Mouse (Mus musculus) midbrain, embryonic 14.5 days (tissue): ENCODE measurements around the gene Isl2. TPM values are rescaled to one million over a fixed set of nuclear protein-coding genes. Genes with fewer than 3 reads are reported as not detected.

Source experiments
- ATAC-seq: fragments of 200-750 bp; cut with Nextera tagmentation; 2 replicates; pipeline ENCODE4 v1.8.0; 2017; ENCODE audit warnings: moderate number of reproducible peaks, moderate library complexity; ENCODE audit not compliant: low FRiP score, low TSS enrichment
- DNase-seq: peaks from one replicate; pipeline ENCODE4 v3.0.0-alpha.2; 2015
- H3K27ac ChIP-seq: fragments of 300-500 bp; sonication (generic); replicated peaks from 2 replicates; pipeline ENCODE4 v1.5.1; 2014; ENCODE audit warnings: mild to moderate bottlenecking, low read depth, low read length, moderate library complexity
- H3K27me3 ChIP-seq: fragments of 300-500 bp; sonication (generic); 2 replicates; pipeline ENCODE4 v1.6.1; 2014; ENCODE audit warnings: low read length, control low read depth, mixed read lengths; ENCODE audit not compliant: control insufficient read depth, insufficient read depth
- H3K36me3 ChIP-seq: fragments of 300-500 bp; sonication (generic); 2 replicates; pipeline ENCODE4 v1.6.1; 2014; ENCODE audit warnings: low read length, control low read depth; ENCODE audit not compliant: control insufficient read depth, insufficient read depth
- H3K4me1 ChIP-seq: fragments of 300-500 bp; sonication (generic); 2 replicates; pipeline ENCODE4 v1.6.1; 2014; ENCODE audit warnings: mild to moderate bottlenecking, antibody characterized with exemption, low read length, control low read depth; ENCODE audit not compliant: control insufficient read depth, insufficient read depth
- H3K4me2 ChIP-seq: fragments of 300-500 bp; sonication (generic); 2 replicates; pipeline ENCODE4 v1.6.1; 2014; ENCODE audit warnings: mild to moderate bottlenecking, low read length, moderate library complexity
- H3K4me3 ChIP-seq: fragments of 300-500 bp; sonication (generic); replicated peaks from 2 replicates; pipeline ENCODE4 v1.5.1; 2014; ENCODE audit warnings: low read depth, low read length
- H3K9ac ChIP-seq: fragments of 300-500 bp; sonication (generic); replicated peaks from 2 replicates; pipeline ENCODE4 v1.6.1; 2014; ENCODE audit warnings: mild to moderate bottlenecking, low read length, moderate library complexity
- H3K9me3 ChIP-seq: fragments of 300-500 bp; sonication (generic); 2 replicates; pipeline ENCODE4 v1.6.1; 2016; ENCODE audit warnings: low read length, control low read depth, mixed read lengths; ENCODE audit not compliant: control insufficient read depth
- WGBS: fragments of 180-500 bp; shearing (Covaris S2); extraction: QIAGEN DNeasy Blood & Tissue Kit; methylation state at CpG from one replicate; pipeline ENCODE4 v1.1.7; 2014; 5-methylcytosine and 5-hydroxymethylcytosine counted together
- polyA plus RNA-seq: library from polyadenylated mRNA; unstranded; fragments of >200 nt; fragmentation: Nextera tagmentation; extraction: Ambion mirVana; gene quantifications from 2 replicates; pipeline ENCODE4 v1.2.1, GENCODE M21; 2014

Gene Isl2
- polyA plus RNA-seq, 1 experiment from 2014 or later, result 4.2 TPM

GRCm38 (mm10) chr9:55544861-55545555 lies 6.5 kb downstream of the Isl2 start:
- Histone ChIP-seq H3K4me2 (no peak overlapping the region), H3K9me3 (no peaks in the 10 kb centered on the region), H3K9ac (no peak overlapping the region), H3K27me3 (peaks cover 93% of the 10 kb centered on the region), H3K27ac (no peak overlapping the region), H3K4me1 (peaks cover 13% of the 10 kb centered on the region), H3K36me3 (no peaks in the 10 kb centered on the region), H3K4me3 (no peak overlapping the region)
- no peak for ATAC-seq
- WGBS, result under 1% methylated on average over 30 of the region's 30 CpGs
- DNase-seq, result peak; percentile 56

DNA sequence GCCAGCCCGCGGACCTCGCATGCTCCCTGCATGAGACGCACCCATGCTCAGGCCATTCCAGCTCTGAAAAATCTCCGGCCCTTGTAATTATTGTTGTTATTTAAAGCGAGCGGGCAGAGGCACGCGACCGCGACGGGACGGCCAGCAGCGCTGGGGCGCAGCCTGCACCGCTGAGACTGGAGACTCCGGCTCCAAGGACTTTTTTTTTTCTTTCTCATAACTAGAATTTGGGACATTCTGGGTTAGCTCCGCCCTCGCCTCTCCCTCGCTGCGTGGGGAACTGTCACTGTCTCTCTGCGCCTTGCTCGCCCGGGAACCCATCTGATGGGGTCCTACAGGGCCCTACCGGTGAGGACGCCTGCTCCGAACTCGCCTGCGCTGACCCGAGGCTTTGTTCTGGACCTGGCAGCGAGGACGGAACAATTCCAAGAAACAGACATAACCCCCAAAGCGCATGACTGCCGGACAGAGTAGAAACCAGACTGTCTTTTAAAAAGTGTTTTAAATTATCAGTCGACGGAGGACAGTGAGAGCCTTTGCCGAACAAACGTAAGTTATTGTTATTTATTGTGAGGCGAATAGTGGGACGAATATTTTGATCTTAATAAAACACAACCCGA lies 7.2 kb downstream of the Isl2 start:
- Histone ChIP-seq H3K4me3 (peak overlapping the region; percentile 17; the same call in 1 of the 2 replicates), H3K27me3 (peaks cover 92% of the 10 kb centered on the region), H3K9ac (no peak overlapping the region), H3K4me1 (peaks cover 11% of the 10 kb centered on the region), H3K27ac (no peak overlapping the region), H3K4me2 (peak overlapping the region; percentile 34), H3K36me3 (no peaks in the 10 kb centered on the region), H3K9me3 (no peaks in the 10 kb centered on the region)
- no peak for ATAC-seq
- DNase-seq, result peak; percentile 44
- 5% methylated on average over 41 of the region's 41 CpGs for WGBS

GRCm38 (mm10) chr9:55546176-55547010 lies 7.9 kb downstream of the Isl2 start:
- Histone ChIP-seq H3K27me3 (peaks cover 91% of the 10 kb centered on the region), H3K4me1 (peaks cover 7% of the 10 kb centered on the region), H3K36me3 (no peaks in the 10 kb centered on the region), H3K9ac (no peak overlapping the region), H3K4me2 (peak overlapping the region; percentile 34), H3K27ac (no peak overlapping the region), H3K4me3 (peak overlapping the region; percentile 17; the same call in 1 of the 2 replicates), H3K9me3 (no peaks in the 10 kb centered on the region)
- DNase-seq (peak; percentile 47), ATAC-seq (peak; percentile 21; the same call in 1 of the 2 replicates)
- WGBS, result 2% methylated on average over 63 of the region's 63 CpGs

GRCm38 (mm10) chr9:55548871-55549270 lies 10.4 kb downstream of the Isl2 start:
- Histone ChIP-seq H3K4me2 (no peak overlapping the region), H3K27me3 (peaks cover 68% of the 10 kb centered on the region), H3K4me3 (no peak overlapping the region), H3K36me3 (no peaks in the 10 kb centered on the region), H3K9ac (no peak overlapping the region), H3K9me3 (no peaks in the 10 kb centered on the region), H3K27ac (no peak overlapping the region), H3K4me1 (peaks cover 4% of the 10 kb centered on the region)
- no peak for DNase-seq
- WGBS, result 17% methylated on average over 3 of the region's 3 CpGs
- no peak for ATAC-seq

- H3K9me3 ChIP-seq, result no peaks in the 10 kb centered on the region
- DNase-seq (peak; percentile 40), ATAC-seq (no peak)
- H3K36me3 ChIP-seq, result no peaks in the 10 kb centered on the region
- 3% methylated on average over 16 of the region's 16 CpGs for WGBS
- H3K4me1 ChIP-seq, result peaks cover 4% of the 10 kb centered on the region; the same call in 1 of the 2 replicates
- no peak overlapping the region for H3K27ac ChIP-seq
- H3K4me3 ChIP-seq, result no peak overlapping the region
- H3K27me3 ChIP-seq, result peaks cover 63% of the 10 kb centered on the region
- no peak overlapping the region for H3K9ac ChIP-seq
- no peak overlapping the region for H3K4me2 ChIP-seq
These were observed 10.9 kb downstream of the Isl2 start for GRCm38 (mm10) chr9:55549302-55549890.

DNA sequence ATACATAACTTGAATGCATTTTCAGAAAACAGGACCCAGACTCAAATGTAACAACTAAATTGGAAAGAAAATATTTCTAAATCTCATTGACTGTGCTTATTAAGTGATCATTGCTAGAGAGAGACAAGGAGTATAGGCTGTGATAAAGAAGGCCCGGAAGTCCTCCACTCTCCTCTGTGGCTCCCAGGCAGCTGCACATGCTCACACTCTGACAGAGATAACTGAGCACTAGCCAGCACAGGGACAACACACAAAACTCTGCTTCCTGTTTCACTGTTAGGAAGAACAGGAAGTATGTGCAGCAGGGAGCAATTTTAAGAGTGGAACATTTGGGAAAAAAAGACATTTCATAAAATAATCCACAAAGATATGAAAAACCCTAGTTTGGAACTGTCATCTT lies 16.5 kb downstream of the Isl2 start:
- H3K27ac ChIP-seq, result no peak overlapping the region
- ATAC-seq (no peak), DNase-seq (no peak)
- no peaks in the 10 kb centered on the region for H3K36me3 ChIP-seq
- H3K4me3 ChIP-seq, result no peak overlapping the region
- peaks cover 11% of the 10 kb centered on the region for H3K27me3 ChIP-seq
- WGBS, result 81% methylated on average over 1 of the region's 1 CpGs
- H3K9me3 ChIP-seq, result no peaks in the 10 kb centered on the region
- H3K4me1 ChIP-seq, result no peaks in the 10 kb centered on the region
- H3K9ac ChIP-seq, result no peak overlapping the region
- H3K4me2 ChIP-seq, result no peak overlapping the region

GRCm38 (mm10) chr9:55560960-55561359 lies 22.5 kb downstream of the Isl2 start:
- ATAC-seq, result no peak

DNA sequence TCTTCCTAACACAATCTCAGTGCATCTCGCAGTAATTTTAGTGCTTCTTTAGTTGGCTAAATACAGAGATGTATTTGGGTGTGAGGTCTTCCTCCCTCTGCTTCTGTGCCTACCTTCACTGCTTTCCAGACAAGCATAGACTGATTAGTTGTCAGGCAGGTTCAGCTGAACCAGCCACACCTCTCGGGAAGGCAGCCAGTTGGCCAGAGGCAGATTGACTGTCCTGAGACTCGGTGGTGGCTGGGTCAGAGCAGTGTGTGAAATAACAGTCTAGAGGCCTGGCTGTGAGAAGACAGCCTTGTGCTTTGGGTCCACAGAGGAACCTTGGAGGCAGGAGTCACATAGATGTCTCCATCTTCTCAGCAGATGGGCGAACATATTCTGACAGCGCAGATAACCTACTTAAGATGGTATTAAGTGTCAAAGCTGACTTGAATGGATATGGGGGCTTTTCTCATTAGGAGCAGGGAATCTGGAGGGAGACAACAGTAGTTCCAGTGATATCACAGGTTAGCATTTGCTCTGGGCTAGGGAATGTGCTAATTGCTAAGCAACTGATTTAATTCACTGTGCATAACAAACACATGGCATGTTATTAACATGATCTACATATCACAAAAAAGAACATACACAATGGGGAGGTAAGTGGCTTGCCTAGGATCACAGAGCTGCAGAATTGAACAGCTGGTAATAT lies 30.1 kb downstream of the Isl2 start:
- DNase-seq, result no peak
- Histone ChIP-seq H3K27ac (no peak overlapping the region), H3K4me1 (no peaks in the 10 kb centered on the region), H3K9me3 (no peaks in the 10 kb centered on the region), H3K4me2 (no peak overlapping the region), H3K36me3 (no peaks in the 10 kb centered on the region), H3K27me3 (no peaks in the 10 kb centered on the region), H3K4me3 (no peak overlapping the region), H3K9ac (no peak overlapping the region)
- no peak for ATAC-seq
- 59% methylated on average over 5 of the region's 5 CpGs for WGBS

More at GRCm38 (mm10) chr9:55560960-55561359, 22.5 kb downstream of the Isl2 start:
- no peaks in the 10 kb centered on the region for H3K27me3 ChIP-seq
- no peak overlapping the region for H3K27ac ChIP-seq
- H3K4me1 ChIP-seq, result no peaks in the 10 kb centered on the region
- DNase-seq, result no peak
- no peak overlapping the region for H3K9ac ChIP-seq
- H3K9me3 ChIP-seq, result no peaks in the 10 kb centered on the region
- WGBS, result 77% methylated on average over 1 of the region's 1 CpGs
- H3K4me3 ChIP-seq, result no peak overlapping the region
- no peak overlapping the region for H3K4me2 ChIP-seq
- no peaks in the 10 kb centered on the region for H3K36me3 ChIP-seq
